Comparison of ENCODE assay signal across 36 mouse cellular contexts in genomic region chr10:99759558-99759957, GRCm38 (mm10). TPM values are rescaled to one million over a fixed set of nuclear protein-coding genes. Genes with fewer than 3 reads are reported as not detected.
"Had no signal": no experiment of that assay in that cellular context is flagged by ENCODE, and none has a peak within 500 bp of the region (broad histone marks: within the 10 kb centered on the region; RNA-seq: fewer than 3 reads in every experiment).

Gene Csl, minus strand, starts transcription at chr10:99759658.

- H3K27me3 ChIP-seq: limb, embryonic 12.5 days; limb, embryonic 13.5 days; limb, embryonic 15.5 days; liver, embryonic 12.5 days; liver, embryonic 13.5 days; liver, embryonic 15.5 days; lung, embryonic 15.5 days; megakaryocyte, embryonic 14.5 days; midbrain, embryonic 12.5 days; midbrain, embryonic 13.5 days; midbrain, embryonic 15.5 days had no signal

- H3K27ac ChIP-seq: left cerebral cortex, adult 2 months; limb, embryonic 10.5 days; limb, embryonic 12.5 days; limb, embryonic 13.5 days; limb, embryonic 15.5 days; liver, embryonic 12.5 days; liver, embryonic 13.5 days; liver, embryonic 14.5 days; liver, embryonic 15.5 days; lung, embryonic 15.5 days; macrophage; midbrain, embryonic 10.5 days; midbrain, embryonic 12.5 days; midbrain, embryonic 13.5 days; midbrain, embryonic 15.5 days had no signal

- H3K4me1 ChIP-seq: limb, embryonic 10.5 days; limb, embryonic 12.5 days; limb, embryonic 13.5 days; limb, embryonic 15.5 days; liver, embryonic 12.5 days; liver, embryonic 13.5 days; liver, embryonic 15.5 days; lung, embryonic 15.5 days; megakaryocyte, embryonic 14.5 days; midbrain, embryonic 10.5 days; midbrain, embryonic 12.5 days; midbrain, embryonic 13.5 days; midbrain, embryonic 15.5 days had no signal

- DNase-seq: left cerebral cortex, postnatal 4 days; liver; liver, embryonic 13.5 days; liver, postnatal 0 days; lung, adult 18-20 months; lung, adult 2 months; lung, embryonic 14.5 days; lung, postnatal 10 days; lung, postnatal 14 days; lung, postnatal 36 days; lung, postnatal 4 days; midbrain, embryonic 14.5 days had no signal

- H3K36me3 ChIP-seq: limb, embryonic 10.5 days; limb, embryonic 12.5 days; limb, embryonic 13.5 days; limb, embryonic 15.5 days; liver, embryonic 12.5 days; liver, embryonic 13.5 days; liver, embryonic 15.5 days; lung, embryonic 15.5 days; midbrain, embryonic 10.5 days; midbrain, embryonic 12.5 days; midbrain, embryonic 13.5 days; midbrain, embryonic 15.5 days had no signal

- H3K4me3 ChIP-seq: left cerebral cortex, adult 2 months; limb, embryonic 10.5 days; limb, embryonic 12.5 days; limb, embryonic 13.5 days; limb, embryonic 15.5 days; liver, embryonic 12.5 days; liver, embryonic 13.5 days; liver, embryonic 15.5 days; lung, embryonic 15.5 days; megakaryocyte, embryonic 14.5 days; midbrain, embryonic 10.5 days; midbrain, embryonic 12.5 days; midbrain, embryonic 13.5 days; midbrain, embryonic 15.5 days; myocyte had no signal

RNA-seq across cellular contexts. Expression of gene Csl, which starts in this region (rescaled TPM):
- total RNA-seq: liver, adult 2 months; megakaryocyte progenitor cell, adult 5-6 weeks; megakaryocyte-erythroid progenitor cell, adult 5-6 weeks; midbrain, postnatal 0 days had no signal
- polyA plus RNA-seq: limb, embryonic 10.5 days; limb, embryonic 11.5 days; limb, embryonic 12.5 days; limb, embryonic 13.5 days; liver, embryonic 13.5 days; liver, embryonic 16.5 days; liver, postnatal 0 days; lung, adult 2 months; lung, embryonic 14.5 days; lung, embryonic 15.5 days; lung, postnatal 0 days; macrophage; midbrain, embryonic 11.5 days; midbrain, postnatal 0 days had no signal
